Mouse (Mus musculus) testis, postnatal 14 days (tissue): ENCODE measurements around the gene Qrich1.

Experiments
- DNase-seq: peaks from one replicate; pipeline ENCODE4 v3.0.0; 2021; ENCODE audit warnings: low spot score

The Qrich1 gene

DNA sequence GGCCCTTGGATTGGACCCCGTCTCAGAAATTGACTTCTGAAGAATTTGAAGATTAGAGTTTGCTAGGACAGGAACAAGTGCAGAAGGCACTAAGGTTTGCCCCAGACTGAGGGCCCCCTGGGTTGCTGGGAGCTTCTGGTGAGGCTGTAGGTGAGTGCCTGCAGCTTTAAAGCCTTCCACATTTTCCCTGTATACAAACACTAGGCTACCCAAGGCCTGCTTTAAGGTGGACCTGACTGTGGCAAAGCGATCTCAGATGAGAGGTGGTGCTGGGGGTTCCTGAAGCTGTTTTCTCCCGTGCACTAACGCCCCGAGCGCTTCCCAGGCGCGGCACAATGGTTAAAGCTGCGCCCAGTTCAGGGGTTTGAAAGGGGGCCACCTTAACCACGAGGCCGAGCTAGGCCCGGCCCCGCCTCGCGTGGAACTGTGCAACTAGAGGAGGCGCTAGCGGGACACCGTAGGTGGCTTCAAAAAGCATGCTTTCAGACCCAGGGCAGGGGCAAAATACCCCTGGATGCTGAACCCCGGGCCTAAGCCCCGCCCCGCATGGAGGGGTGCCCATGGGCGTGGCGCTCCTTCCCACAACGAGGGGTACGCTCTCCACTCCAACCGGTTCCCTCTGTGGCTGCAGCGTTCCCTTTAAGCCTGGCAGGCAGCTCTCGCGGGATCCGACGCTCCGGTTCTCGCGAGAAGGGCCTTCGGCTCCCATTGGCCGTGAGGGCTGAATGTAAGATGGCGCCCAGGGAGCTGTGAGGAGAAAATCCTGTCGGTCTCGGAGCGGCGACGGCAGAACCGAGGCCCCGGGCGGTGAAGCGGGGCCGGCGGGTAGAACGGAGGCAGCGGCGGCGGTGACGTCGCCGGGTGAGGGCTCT is at the start of gene Qrich1:
Qrich1 (plus strand) TSS at position 427 of the 872 bp plus-strand sequence.
- DNase-seq = peak; percentile 96

DNA sequence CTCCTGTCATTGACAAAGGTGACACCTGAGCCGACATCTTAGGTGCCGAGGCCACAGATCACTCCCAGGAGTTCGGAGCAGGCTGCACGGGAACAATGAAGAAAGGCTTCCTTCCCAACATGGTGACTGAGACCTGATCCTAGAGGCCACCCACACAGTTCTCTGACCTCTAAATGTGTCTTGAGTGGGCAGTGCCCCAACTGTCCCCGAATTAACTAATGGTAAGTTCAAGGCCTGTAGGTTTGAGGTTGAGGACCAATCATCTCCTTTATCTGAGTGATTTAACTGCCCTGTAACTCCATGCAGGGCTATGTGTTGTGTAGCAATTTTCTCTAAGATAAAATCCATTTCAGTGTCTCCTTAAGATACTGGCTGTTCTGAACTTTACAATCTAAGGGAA is 47.2 kb upstream of the Qrich1 start:
- peak; percentile 70 for DNase-seq

- DNase-seq = peak; percentile 68
Measured at GRCm38 (mm10) chr9:108469845-108470244, 46.8 kb upstream of the Qrich1 start.

GRCm38 (mm10) chr9:108474528-108474927 is 42.1 kb upstream of the Qrich1 start:
- DNase-seq = no peak

DNA sequence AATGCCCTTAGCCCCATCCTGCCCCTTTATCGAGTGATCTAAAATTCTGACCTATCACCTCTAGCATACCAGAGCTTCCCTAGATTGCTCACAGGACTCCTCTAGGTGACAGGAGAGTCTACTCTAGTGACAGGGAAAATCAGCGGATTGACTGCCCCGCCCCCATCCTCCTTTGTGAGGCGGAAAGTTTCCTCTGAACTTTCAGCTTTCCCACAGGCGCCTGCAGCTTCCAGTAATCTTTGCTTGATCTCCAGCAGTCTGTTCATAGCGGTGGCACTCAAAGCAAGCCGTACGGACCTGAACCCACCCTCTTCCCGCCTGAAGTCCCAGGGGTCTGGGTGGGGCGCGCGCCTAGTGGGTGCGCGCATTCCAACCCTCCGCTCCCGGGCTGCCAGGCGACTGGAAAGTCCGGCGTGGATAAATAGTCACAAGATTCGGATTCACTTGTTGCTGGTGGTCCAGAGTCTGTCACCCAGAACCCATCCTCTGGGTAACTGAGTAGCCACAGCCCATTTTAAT is 37.9 kb upstream of the Qrich1 start:
- DNase-seq = peak; percentile 78

DNA sequence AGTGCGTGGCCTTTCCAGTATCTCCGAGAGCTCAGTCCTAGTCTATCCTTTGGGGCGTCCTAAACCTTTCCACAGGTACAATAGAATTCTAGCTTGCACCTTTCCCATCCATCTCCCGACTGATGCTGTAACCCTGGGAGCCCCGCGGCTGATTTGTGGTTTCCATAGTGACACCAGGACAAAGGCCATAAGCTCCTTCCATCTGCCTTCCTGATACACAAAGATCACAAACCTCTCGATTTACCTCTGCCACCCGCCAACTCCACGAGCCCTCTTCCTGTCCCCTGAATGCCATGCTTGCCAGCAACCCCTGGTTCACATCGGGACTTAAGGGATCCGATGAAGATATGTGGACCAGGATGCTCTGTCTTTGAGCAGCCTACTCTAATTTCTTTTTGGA is 37.4 kb upstream of the Qrich1 start:
- DNase-seq = no peak

GRCm38 (mm10) chr9:108479721-108480351 is 36.8 kb upstream of the Qrich1 start, which contains the start of gene Lamb2:
Gene Lamb2, plus strand, starts transcription at chr9:108479736.
- no peak for DNase-seq

GRCm38 (mm10) chr9:108480813-108481519 is 35.6 kb upstream of the Qrich1 start:
- no peak for DNase-seq

DNA sequence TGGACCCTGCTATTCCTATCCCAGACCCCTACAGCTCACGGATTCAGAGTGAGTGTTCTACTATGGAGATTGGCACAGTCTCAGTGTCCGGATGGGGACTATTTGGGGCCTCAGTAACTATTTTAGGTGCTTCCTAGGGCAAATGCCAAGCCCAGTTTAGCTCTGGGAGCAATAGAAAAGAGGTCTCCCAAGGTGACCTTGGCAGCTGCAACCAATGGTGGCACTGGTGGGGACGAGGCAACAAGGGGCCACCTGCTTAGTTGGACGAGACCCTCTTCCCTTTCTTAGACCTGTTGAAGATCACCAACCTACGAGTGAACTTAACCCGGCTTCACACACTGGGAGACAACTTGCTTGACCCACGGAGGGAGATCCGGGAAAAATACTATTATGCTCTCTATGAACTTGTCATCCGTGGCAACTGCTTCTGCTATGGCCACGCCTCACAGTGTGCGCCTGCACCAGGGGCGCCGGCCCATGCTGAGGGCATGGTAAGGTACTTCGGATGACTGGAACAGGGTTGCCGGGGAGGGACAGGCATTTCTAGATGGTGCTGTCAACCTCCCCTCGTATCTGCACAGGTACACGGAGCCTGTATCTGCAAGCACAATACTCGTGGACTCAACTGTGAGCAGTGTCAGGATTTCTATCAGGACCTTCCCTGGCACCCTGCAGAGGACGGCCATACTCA is 34.9 kb upstream of the Qrich1 start:
- no peak for DNase-seq

DNA sequence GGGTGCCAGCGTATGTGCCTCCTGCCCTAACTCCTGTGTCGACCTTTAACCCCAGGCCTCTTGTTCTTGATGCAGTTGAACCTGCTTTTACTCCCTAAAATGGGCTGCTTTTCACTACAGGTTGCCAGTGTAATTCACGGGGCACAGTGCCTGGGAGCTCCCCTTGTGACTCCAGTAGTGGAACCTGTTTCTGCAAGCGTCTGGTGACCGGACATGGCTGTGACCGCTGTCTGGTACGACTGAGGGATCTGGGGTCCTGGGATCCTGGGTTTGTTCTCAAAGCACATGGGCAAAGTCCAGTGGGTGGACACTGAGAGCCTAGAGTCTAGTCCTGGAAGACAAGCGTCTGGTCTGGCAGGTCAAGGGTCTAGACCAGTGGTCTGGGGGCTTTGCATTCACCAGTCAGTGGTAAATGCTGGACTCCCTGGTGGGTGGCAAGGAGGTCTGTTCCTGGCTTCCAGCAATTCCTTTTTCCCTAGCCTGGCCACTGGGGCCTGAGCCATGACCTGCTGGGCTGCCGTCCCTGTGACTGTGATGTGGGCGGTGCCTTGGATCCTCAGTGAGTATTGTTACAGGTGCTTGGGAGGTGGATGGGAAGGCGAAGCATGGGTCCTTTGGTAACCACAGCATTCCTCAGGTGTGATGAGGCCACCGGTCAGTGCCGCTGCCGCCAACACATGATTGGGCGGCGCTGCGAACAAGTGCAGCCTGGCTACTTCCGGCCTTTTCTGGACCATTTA is 33.4 kb upstream of the Qrich1 start:
- no peak for DNase-seq

GRCm38 (mm10) chr9:108484021-108484420 is 32.6 kb upstream of the Qrich1 start:
- DNase-seq = no peak

GRCm38 (mm10) chr9:108485301-108485875 is 31.2 kb upstream of the Qrich1 start:
- DNase-seq = no peak

DNA sequence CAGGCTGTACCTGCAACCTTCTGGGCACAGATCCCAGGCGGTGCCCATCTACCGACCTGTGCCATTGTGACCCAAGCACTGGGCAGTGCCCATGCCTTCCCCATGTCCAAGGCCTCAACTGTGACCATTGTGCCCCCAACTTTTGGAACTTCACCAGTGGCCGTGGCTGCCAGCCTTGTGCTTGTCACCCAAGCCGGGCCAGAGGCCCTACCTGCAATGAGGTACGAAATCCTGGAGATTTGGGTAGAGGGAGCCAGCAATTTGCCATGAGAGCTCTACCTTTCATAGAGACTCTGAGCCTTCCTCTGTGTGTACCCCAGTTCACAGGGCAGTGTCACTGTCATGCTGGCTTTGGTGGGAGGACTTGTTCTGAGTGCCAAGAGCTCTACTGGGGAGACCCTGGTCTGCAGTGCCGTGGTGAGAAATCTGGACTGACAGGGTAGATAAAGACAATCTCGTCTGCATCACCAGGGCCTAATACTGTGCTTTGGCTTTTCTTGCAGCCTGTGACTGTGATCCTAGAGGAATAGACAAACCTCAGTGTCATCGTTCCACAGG is 29.6 kb upstream of the Qrich1 start:
- DNase-seq = no peak

DNA sequence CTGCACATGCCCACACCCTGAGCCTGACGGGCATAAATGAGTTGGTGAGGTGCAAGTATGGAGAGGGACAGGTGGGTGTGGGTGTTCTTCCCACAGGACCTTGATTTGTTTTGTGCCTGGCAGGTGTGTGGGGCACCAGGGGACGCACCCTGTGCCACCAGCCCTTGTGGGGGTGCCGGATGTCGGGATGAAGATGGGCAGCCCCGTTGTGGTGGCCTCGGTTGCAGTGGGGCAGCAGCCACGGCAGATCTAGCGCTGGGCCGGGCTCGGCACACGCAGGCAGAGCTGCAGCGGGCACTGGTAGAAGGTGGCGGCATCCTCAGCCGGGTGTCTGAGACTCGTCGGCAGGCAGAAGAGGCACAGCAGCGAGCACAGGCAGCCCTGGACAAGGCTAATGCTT is 28.2 kb upstream of the Qrich1 start:
- DNase-seq = no peak

GRCm38 (mm10) chr9:108489215-108489614 is 27.4 kb upstream of the Qrich1 start:
- no peak for DNase-seq

- DNase-seq = peak; percentile 49
Measured at GRCm38 (mm10) chr9:108489702-108490558, 26.7 kb upstream of the Qrich1 start.

DNA sequence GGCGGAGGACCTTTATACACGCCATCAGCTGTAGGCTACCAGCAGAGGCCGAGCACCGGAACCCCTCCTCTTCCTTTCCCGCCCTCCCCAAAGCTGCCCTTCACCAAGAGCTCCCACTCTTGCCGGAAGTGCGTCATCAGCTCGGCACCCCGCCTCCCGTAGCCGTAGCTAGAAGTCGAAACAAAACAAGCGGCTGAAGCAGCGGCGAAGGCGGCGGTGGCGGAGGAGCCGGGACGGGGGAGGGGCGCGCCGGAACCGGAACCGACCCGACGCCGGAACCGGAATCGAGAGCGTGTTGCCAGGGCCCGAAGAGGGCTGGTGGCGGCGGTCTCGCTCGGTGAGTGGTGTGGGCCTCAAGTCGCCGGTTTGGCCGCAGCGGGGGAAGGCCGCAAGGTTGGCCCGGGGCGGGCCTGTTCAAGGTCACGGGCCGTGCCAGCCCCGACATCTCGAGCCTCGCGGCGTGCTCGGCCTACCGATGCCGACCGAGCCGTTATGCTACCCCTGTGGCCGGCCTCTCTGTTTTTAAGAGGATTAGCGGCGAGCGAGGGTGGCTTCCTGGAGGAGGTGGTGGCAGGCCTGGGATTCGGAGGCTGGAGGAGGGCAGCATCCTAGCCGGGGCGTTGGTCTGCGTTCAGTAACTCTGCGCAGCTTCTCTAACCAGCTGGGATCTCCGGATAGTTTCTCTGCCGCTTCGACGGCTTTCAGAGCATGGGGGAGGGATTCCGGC is 25.9 kb upstream of the Qrich1 start, which contains the start of gene Usp19:
Usp19 (plus strand) TSS at position 44 of the 727 bp plus-strand sequence.
- DNase-seq = peak; percentile 95

GRCm38 (mm10) chr9:108491286-108491580 is 25.4 kb upstream of the Qrich1 start:
- DNase-seq = no peak
